Mouse (Mus musculus): ENCODE results near the gene Tctn1. TPM values are rescaled to one million over a fixed set of nuclear protein-coding genes. Genes with fewer than 3 reads are reported as not detected.

Gene Tctn1
- 5.9 and 6.4 TPM in 2 replicates for polyA plus RNA-seq (2016; fragmentation: Nextera tagmentation; extraction: Ambion mirVana)

DNA sequence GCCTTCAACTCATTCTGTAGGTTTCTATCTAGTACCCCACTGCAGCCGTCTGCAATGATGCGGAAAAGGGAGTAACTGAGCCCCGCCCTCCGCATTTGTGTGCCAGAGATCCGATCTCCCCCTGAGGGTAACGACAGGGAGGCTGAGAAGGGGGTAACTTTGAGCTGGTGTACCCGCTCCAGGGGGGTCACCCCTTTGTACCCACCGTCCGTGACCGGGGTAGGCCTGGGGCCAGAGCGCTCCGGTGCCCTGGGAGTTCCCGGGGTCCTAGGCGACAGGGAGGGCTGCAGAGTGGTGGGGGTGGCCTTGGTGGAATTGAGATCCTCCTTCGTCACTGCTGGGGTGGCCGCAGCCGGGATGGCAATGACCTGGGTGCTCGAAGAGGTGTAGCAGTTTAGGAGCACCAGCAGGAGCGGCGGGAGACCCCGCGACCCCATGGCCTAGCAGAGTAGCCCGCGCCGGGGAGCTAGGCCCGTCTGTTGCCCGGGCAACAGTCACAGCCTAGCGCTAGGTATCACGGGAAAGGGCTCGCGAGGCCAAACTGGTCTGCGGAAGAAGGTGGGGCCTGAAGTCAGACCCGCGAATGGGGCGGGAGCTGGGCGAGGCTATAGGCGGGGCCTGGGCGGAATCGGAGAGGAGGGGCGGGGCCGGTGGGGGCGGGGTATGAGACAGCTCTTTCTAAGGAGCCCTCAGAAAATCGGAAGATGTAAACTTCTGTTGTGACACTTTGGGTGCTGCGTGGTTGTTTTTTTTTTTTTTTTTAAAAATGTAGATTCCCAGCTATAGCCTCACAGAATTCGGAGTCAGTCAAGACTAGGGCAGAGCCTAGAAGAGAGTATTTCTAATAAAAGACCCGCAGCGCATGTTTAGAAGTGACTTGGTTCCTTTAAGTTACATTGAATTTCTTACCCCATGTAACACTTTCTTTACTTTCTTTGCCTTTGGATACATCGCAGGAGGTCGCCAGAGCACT, at the start of gene Tctn1:
TSS of gene Tctn1 (minus strand) at position 528 of the 973 bp plus-strand sequence.
- H3K9me3 ChIP-seq (replicated peaks), result no peaks in the 10 kb centered on the region
- H3K4me3 ChIP-seq, result peak within 1 kb of the TSS; percentile 88
- H3K27ac ChIP-seq (replicated peaks), result peak within 1 kb of the TSS; percentile 94
- peaks cover 41% of the 10 kb centered on the region for H3K4me1 ChIP-seq
- peak; percentile 96 for DNase-seq (ENCODE audit: low spot score)
- no peaks in the 10 kb centered on the region for H3K27me3 ChIP-seq (ENCODE audit: low read depth, poor library complexity, severe bottlenecking)
- 2% methylated on average over 49 of the region's 49 CpGs for WGBS
- peaks cover 21% of the 10 kb centered on the region for H3K36me3 ChIP-seq

DNA sequence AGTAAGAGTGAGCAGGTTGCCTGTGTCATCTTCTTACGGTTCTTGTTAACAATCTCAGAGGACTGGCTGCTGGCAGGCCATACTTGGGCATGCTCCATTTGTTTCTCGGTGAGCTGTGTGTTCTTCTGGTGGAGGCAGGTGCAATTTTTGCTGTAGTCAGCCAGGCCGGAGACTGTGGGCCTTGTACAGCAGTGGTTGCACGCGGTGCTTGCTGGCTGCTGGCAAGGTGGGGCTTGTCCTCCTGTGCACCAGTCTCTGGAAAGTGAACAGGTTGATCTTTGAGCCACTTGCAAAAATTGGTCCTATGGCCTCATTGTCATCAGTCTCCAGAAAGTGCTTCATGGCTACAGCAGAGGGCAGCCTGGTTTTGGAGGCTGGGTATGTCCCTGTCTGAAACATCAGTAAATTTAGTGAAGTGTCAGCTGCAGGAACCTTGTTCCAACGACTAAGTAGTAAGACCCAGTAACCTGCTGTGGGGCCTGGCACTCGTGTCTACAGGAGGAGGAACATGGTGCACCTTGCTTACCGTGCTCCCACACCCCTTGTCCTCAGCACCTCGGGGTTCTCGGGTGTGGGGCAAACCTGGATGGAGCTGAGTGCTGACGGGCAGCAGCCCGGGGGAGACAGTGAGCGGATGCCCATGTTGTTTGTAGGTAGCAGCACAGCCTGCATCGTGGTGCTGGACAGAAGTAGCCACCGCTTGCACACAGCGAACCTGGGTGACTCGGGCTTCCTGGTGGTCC, 48.9 kb upstream of the Tctn1 start:
- H3K36me3 ChIP-seq, result peaks cover 85% of the 10 kb centered on the region
- H3K27me3 ChIP-seq (ENCODE audit: low read depth, poor library complexity, severe bottlenecking), result no peaks in the 10 kb centered on the region
- no peak overlapping the region for H3K27ac ChIP-seq (replicated peaks)
- DNase-seq (ENCODE audit: low spot score), result no peak
- no peak overlapping the region for H3K4me3 ChIP-seq
- H3K9me3 ChIP-seq (replicated peaks), result no peaks in the 10 kb centered on the region
- peaks cover 3% of the 10 kb centered on the region; the same call in 1 of the 2 replicates for H3K4me1 ChIP-seq
- 92% methylated on average over 17 of the region's 17 CpGs for WGBS

GRCm38 (mm10) chr5:122312346-122312745, 48.1 kb upstream of the Tctn1 start:
- Histone ChIP-seq H3K9me3 (replicated peaks) (no peaks in the 10 kb centered on the region), H3K4me3 (no peak overlapping the region), H3K36me3 (peaks cover 86% of the 10 kb centered on the region), H3K27ac (replicated peaks) (no peak overlapping the region), H3K27me3 (ENCODE audit: low read depth, poor library complexity, severe bottlenecking) (no peaks in the 10 kb centered on the region), H3K4me1 (peaks cover 3% of the 10 kb centered on the region; the same call in 1 of the 2 replicates)
- WGBS, result 88% methylated on average over 4 of the region's 4 CpGs
- DNase-seq (ENCODE audit: low spot score), result no peak

DNA sequence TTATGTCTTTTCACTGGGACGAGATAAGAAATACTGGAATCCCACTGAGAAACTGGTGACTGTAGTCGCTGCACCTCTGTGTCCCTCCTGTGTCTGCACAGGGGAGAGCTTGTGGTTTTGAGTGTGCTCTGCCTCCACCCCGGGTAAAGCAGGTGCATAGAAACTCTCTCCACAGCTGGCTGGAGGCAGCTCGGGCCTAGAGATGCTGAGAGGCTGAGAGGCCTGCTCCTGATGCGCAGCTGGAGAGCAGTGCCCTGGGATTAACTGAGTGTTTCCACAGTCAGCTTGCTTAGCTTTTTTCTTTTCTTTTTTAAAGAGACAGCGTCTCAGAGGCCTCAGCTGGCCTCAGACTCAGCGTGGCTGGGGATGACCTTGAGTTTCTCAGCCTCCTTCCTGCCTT, 47.4 kb upstream of the Tctn1 start:
- Histone ChIP-seq H3K4me3 (no peak overlapping the region), H3K4me1 (peaks cover 3% of the 10 kb centered on the region; the same call in 1 of the 2 replicates), H3K27ac (replicated peaks) (no peak overlapping the region), H3K27me3 (ENCODE audit: low read depth, poor library complexity, severe bottlenecking) (no peaks in the 10 kb centered on the region), H3K9me3 (replicated peaks) (no peaks in the 10 kb centered on the region), H3K36me3 (peaks cover 79% of the 10 kb centered on the region)
- WGBS, result 71% methylated on average over 7 of the region's 7 CpGs
- DNase-seq (ENCODE audit: low spot score), result no peak

DNA sequence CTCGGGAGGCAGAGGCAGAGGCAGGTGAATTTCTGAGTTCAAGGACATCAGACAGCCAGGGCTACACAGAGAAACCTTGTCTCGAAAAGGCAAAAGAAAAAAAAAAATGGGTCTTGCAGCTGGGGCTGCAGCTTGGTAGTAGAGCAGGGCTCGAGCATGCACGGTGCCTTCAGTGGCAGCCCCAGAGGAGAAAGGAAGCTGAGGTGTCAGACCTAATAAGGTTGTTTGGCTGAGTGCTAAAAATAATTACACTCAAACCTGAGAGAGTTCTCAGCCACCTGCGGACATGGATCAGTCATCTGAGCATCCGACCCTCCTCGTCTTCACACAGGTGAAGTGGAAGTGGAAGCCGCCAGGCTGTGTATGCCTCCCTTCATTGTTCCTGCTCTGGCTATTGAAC, 46.4 kb upstream of the Tctn1 start:
- H3K36me3 ChIP-seq, result peaks cover 73% of the 10 kb centered on the region
- WGBS, result 90% methylated on average over 8 of the region's 8 CpGs

GRCm38 (mm10) chr5:122306536-122306935, 42.3 kb upstream of the Tctn1 start:
- Histone ChIP-seq H3K27me3 (ENCODE audit: low read depth, poor library complexity, severe bottlenecking) (no peaks in the 10 kb centered on the region), H3K36me3 (peaks cover 35% of the 10 kb centered on the region), H3K27ac (replicated peaks) (no peak overlapping the region), H3K4me1 (0 out of 2 replicates have a peak, but pooled peaks cover 13% of the 10 kb centered on the region), H3K4me3 (no peak overlapping the region), H3K9me3 (replicated peaks) (no peaks in the 10 kb centered on the region)
- WGBS, result 89% methylated on average over 3 of the region's 3 CpGs
- no peak for DNase-seq (ENCODE audit: low spot score)

More for the DNA sequence above, 46.4 kb upstream of the Tctn1 start:
- Histone ChIP-seq H3K9me3 (replicated peaks) (no peaks in the 10 kb centered on the region), H3K27ac (replicated peaks) (no peak overlapping the region), H3K4me1 (peaks cover 3% of the 10 kb centered on the region; the same call in 1 of the 2 replicates), H3K4me3 (no peak overlapping the region), H3K27me3 (ENCODE audit: low read depth, poor library complexity, severe bottlenecking) (no peaks in the 10 kb centered on the region)
- DNase-seq (ENCODE audit: low spot score), result no peak

DNA sequence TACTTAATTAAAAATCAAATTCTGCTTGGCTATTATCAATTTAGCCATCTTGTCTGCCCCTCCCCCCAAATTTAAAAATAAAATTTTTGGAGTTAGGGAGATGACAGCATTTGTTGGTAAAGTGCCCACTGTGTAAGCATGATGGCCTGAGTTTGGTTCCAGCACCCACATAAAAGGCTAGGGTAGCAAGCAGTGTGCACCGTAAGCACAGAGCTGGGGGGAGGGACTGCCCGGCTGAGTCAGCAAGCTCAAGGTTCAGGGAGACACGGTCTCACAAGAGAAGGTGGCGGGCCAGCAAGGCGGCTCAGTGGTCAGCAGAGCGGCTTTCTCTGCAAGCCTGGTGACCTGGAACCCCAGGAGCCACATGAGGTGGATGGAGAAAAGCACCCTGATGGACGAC, 41.2 kb upstream of the Tctn1 start:
- Histone ChIP-seq H3K4me3 (no peak overlapping the region), H3K27me3 (ENCODE audit: low read depth, poor library complexity, severe bottlenecking) (no peaks in the 10 kb centered on the region), H3K4me1 (0 out of 2 replicates have a peak, but pooled peaks cover 13% of the 10 kb centered on the region), H3K36me3 (peaks cover 28% of the 10 kb centered on the region), H3K27ac (replicated peaks) (no peak overlapping the region), H3K9me3 (replicated peaks) (no peaks in the 10 kb centered on the region)
- no peak for DNase-seq (ENCODE audit: low spot score)
- WGBS, result 92% methylated on average over 7 of the region's 7 CpGs

GRCm38 (mm10) chr5:122304541-122304940, 40.3 kb upstream of the Tctn1 start:
- 92% methylated on average over 6 of the region's 6 CpGs for WGBS
- Histone ChIP-seq H3K4me1 (0 out of 2 replicates have a peak, but pooled peaks cover 13% of the 10 kb centered on the region), H3K9me3 (replicated peaks) (no peaks in the 10 kb centered on the region), H3K27me3 (ENCODE audit: low read depth, poor library complexity, severe bottlenecking) (no peaks in the 10 kb centered on the region), H3K27ac (replicated peaks) (no peak overlapping the region), H3K36me3 (peaks cover 34% of the 10 kb centered on the region), H3K4me3 (no peak overlapping the region)
- DNase-seq (ENCODE audit: low spot score), result no peak

GRCm38 (mm10) chr5:122303937-122304336, 39.7 kb upstream of the Tctn1 start:
- Histone ChIP-seq H3K36me3 (peaks cover 30% of the 10 kb centered on the region), H3K9me3 (replicated peaks) (no peaks in the 10 kb centered on the region), H3K27me3 (ENCODE audit: low read depth, poor library complexity, severe bottlenecking) (no peaks in the 10 kb centered on the region), H3K4me1 (0 out of 2 replicates have a peak, but pooled peaks cover 13% of the 10 kb centered on the region), H3K27ac (replicated peaks) (no peak overlapping the region), H3K4me3 (no peak overlapping the region)
- WGBS, result 94% methylated on average over 7 of the region's 7 CpGs
- no peak for DNase-seq (ENCODE audit: low spot score)

GRCm38 (mm10) chr5:122302810-122303745, 38.8 kb upstream of the Tctn1 start:
- H3K27me3 ChIP-seq (ENCODE audit: low read depth, poor library complexity, severe bottlenecking), result no peaks in the 10 kb centered on the region
- DNase-seq (ENCODE audit: low spot score), result no peak
- peaks cover 22% of the 10 kb centered on the region for H3K36me3 ChIP-seq
- H3K4me1 ChIP-seq, result 0 out of 2 replicates have a peak, but pooled peaks cover 13% of the 10 kb centered on the region
- no peak overlapping the region for H3K27ac ChIP-seq (replicated peaks)
- H3K9me3 ChIP-seq (replicated peaks), result no peaks in the 10 kb centered on the region
- H3K4me3 ChIP-seq, result no peak overlapping the region
- WGBS, result 82% methylated on average over 17 of the region's 17 CpGs

DNA sequence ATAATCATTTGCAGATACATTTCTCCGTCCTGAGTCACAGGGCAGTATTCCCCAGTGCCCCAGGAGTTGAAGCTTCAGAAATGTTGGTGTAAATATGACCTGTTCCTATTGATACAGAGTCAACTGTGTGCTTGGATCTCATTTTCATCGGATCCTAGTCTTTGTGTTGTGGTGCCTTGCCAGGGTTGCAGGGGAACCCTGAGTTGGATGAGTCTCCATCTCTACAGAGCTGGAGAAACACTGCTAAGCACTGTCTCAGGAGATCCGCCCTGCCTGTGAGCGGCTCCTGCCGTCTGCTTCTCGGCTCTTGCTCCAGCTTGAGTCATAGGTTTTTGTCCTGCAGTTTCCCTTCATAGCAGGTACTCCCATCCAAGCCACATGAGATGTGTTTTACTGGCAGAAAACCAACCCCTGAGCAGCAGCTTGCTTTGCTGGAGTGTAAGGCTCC, 35.8 kb upstream of the Tctn1 start:
- H3K4me1 ChIP-seq, result peaks cover 18% of the 10 kb centered on the region
- H3K27ac ChIP-seq (replicated peaks), result no peak overlapping the region
- peaks cover 14% of the 10 kb centered on the region; the same call in 1 of the 2 replicates for H3K36me3 ChIP-seq
- no peak overlapping the region for H3K4me3 ChIP-seq
- WGBS, result 92% methylated on average over 6 of the region's 6 CpGs
- H3K27me3 ChIP-seq (ENCODE audit: low read depth, poor library complexity, severe bottlenecking), result no peaks in the 10 kb centered on the region
- no peaks in the 10 kb centered on the region for H3K9me3 ChIP-seq (replicated peaks)
- no peak for DNase-seq (ENCODE audit: low spot score)
